Mouse (Mus musculus): ENCODE data around the gene Pdzd4.

DNA sequence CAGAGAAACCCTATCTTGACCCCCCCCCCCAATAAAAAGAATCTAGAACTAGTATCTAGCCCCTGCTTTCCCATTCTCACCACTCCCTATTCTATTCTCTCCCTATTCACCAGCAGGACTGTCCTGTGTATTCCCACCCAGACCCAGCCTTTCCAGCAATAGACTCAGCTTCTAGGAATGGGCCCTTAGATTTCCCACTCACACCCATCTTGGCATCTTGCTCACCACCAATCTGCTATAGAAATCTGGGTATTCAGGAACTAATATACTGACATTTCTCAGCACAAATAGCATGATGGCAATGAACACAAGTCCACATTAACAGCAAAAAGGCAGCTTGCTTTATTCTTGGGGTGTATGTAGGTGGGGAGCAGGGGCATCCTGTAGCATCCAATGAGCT is 31.7 kb downstream of the Pdzd4 start:
- TF ChIP-seq CTCF (IDR thresholded peaks at IDR 0.05; ENCODE audit: low read depth, low read length) (no peak), POLR2A (IDR thresholded peaks at IDR 0.05; ENCODE audit: extremely low read depth, insufficient read depth, low read length) (no peak)

All from liver, adult 2 months (tissue).